Comparison of ENCODE assay signal across 8 mouse cellular contexts in genomic region chr8:4493686-4494440, GRCm38 (mm10). TPM values are rescaled to one million over a fixed set of nuclear protein-coding genes. Genes with fewer than 3 reads are reported as not detected.
DNase-seq lines count a peak whose midpoint lies in the region; ATAC-seq and TF ChIP-seq lines count a peak whose summit lies in the region.

No protein-coding gene starts in this region.

- no peak overlapping the region for H3K27ac ChIP-seq in CH12.LX (ENCODE audit: insufficient read depth, low read depth)
- H3K27ac ChIP-seq in forebrain, embryonic 15.5 days (replicated peaks), result peak overlapping the region; percentile 72
- no peak overlapping the region for H3K27ac ChIP-seq in liver, embryonic 16.5 days (ENCODE audit: low read length)
- H3K27ac ChIP-seq in neural tube, embryonic 15.5 days (replicated peaks), result peak overlapping the region; percentile 79

- peak overlapping the region; percentile 52 for H3K9ac ChIP-seq in CH12.LX (ENCODE audit: insufficient read depth, low read depth)
- H3K9ac ChIP-seq in forebrain, embryonic 15.5 days (replicated peaks), result peak overlapping the region; percentile 70
- peak overlapping the region; percentile 25 for H3K9ac ChIP-seq in liver, embryonic 16.5 days (ENCODE audit: low read depth, low read length)
- H3K9ac ChIP-seq in neural tube, embryonic 15.5 days (replicated peaks), result peak overlapping the region; percentile 77

- dilution Hi-C loops in CH12.LX (cut with MboI; ENCODE audit: extremely low pct_ligation_motif_present, extremely low pct_unique_long_range_greater_than_20kb, low sequenced_read_pairs), result no loop called here

- TF ChIP-seq POLR2A in CH12.LX (IDR thresholded peaks at IDR 0.05; ENCODE audit: low read depth, low read length), result no peak

- TF ChIP-seq RAD21 in CH12.LX (IDR thresholded peaks at IDR 0.05; ENCODE audit: low read depth, low read length), result no peak

- peak; percentile 33 for DNase-seq in CH12.LX (ENCODE audit: extremely low read depth)
- peak; percentile 91 for DNase-seq in brain, adult 2 months (ENCODE audit: low read depth, low spot score)
- DNase-seq in heart, postnatal 14 days, result peak; percentile 62 to 72
- peak; percentile 56 to 78 for DNase-seq in layer of hippocampus, adult 18-20 months (ENCODE audit: low spot score in 2 of 2)
- DNase-seq in thymus, postnatal 10 days (ENCODE audit: low spot score in 2 of 2), result peak; percentile 10 to 36

- H3K36me3 ChIP-seq in CH12.LX (replicated peaks in 1 of 2; ENCODE audit: control insufficient read depth in 1 of 2, insufficient read depth in 1 of 2, low read length in 1 of 2), result peaks cover 0 to 9% of the 10 kb centered on the region in 2 experiments
- no peaks in the 10 kb centered on the region for H3K36me3 ChIP-seq in forebrain, embryonic 15.5 days
- no peaks in the 10 kb centered on the region for H3K36me3 ChIP-seq in liver, embryonic 16.5 days (ENCODE audit: control insufficient read depth, insufficient read depth)
- H3K36me3 ChIP-seq in neural tube, embryonic 15.5 days, result no peaks in the 10 kb centered on the region

- no peaks in the 10 kb centered on the region for H3K27me3 ChIP-seq in CH12.LX (replicated peaks)
- H3K27me3 ChIP-seq in forebrain, embryonic 15.5 days, result no peaks in the 10 kb centered on the region
- no peaks in the 10 kb centered on the region for H3K27me3 ChIP-seq in liver, embryonic 16.5 days (ENCODE audit: control insufficient read depth, insufficient read depth, low read depth, low read length)
- H3K27me3 ChIP-seq in neural tube, embryonic 15.5 days (replicated peaks), result no peaks in the 10 kb centered on the region

- TF ChIP-seq EP300 in CH12.LX (IDR thresholded peaks at IDR 0.05; ENCODE audit: low read length), result 0 out of 2 replicates have a peak, but pooled peaks have one; percentile 15

- H3K4me3 ChIP-seq in CH12.LX (replicated peaks in 1 of 3; ENCODE audit: low read depth in 2 of 3, low read length in 2 of 3, poor library complexity in 1 of 3), result peak overlapping the region; percentile 67 to 73 (median 70)
- H3K4me3 ChIP-seq in forebrain, embryonic 15.5 days, result peak overlapping the region; percentile 59
- H3K4me3 ChIP-seq in liver, embryonic 16.5 days (ENCODE audit: low read depth, low read length), result peak overlapping the region; percentile 52
- peak overlapping the region; percentile 59 for H3K4me3 ChIP-seq in neural tube, embryonic 15.5 days (replicated peaks)

- peak overlapping the region; percentile 53 for H3K4me2 ChIP-seq in CH12.LX (ENCODE audit: insufficient read depth, low read depth, poor library complexity, severe bottlenecking)
- H3K4me2 ChIP-seq in forebrain, embryonic 15.5 days (replicated peaks), result peak overlapping the region; percentile 80
- H3K4me2 ChIP-seq in liver, embryonic 16.5 days (ENCODE audit: low read depth, low read length), result peak overlapping the region; percentile 62
- H3K4me2 ChIP-seq in neural tube, embryonic 15.5 days, result peak overlapping the region; percentile 91

- TF ChIP-seq CTCF in CH12.LX (conservative IDR thresholded peaks at IDR 0.05 in 1 of 2, IDR thresholded peaks at IDR 0.05 in 1 of 2; ENCODE audit: low read depth in 2 of 2, low read length in 2 of 2), result no peak

- peak; percentile 53 for ATAC-seq in forebrain, embryonic 15.5 days (replicated peaks)
- ATAC-seq in liver, embryonic 16.5 days (ENCODE audit: low read depth), result no peak
- peak; percentile 72 for ATAC-seq in neural tube, embryonic 15.5 days (ENCODE audit: low FRiP score)

- in situ Hi-C loops in CH12.LX (cut with MboI; ENCODE audit: low pct_ligation_motif_present, low pct_unique_long_range_greater_than_20kb, low sequenced_read_pairs), result no loop called here

- 7% methylated on average over 21 of the region's 21 CpGs for WGBS in forebrain, embryonic 15.5 days
- WGBS in liver, embryonic 16.5 days (ENCODE audit: insufficient replicate concordance), result 6% methylated on average over 21 of the region's 21 CpGs
- 9% methylated on average over 21 of the region's 21 CpGs for WGBS in neural tube, embryonic 15.5 days

- no peaks in the 10 kb centered on the region for H3K79me2 ChIP-seq in CH12.LX (replicated peaks; ENCODE audit: control insufficient read depth, extremely low read depth, insufficient read depth, poor library complexity, severe bottlenecking)

- H3K4me1 ChIP-seq in CH12.LX (ENCODE audit: control insufficient read depth in 1 of 2, insufficient read depth in 2 of 2), result peaks cover 3 to 16% of the 10 kb centered on the region in 2 experiments; a peak in 3 of 4 replicates
- peaks cover 33% of the 10 kb centered on the region for H3K4me1 ChIP-seq in forebrain, embryonic 15.5 days
- H3K4me1 ChIP-seq in liver, embryonic 16.5 days (ENCODE audit: control insufficient read depth, low read depth, low read length), result peaks cover 8% of the 10 kb centered on the region
- H3K4me1 ChIP-seq in neural tube, embryonic 15.5 days, result peaks cover 35% of the 10 kb centered on the region

- no peaks in the 10 kb centered on the region for H3K9me3 ChIP-seq in CH12.LX (replicated peaks; ENCODE audit: low read length)
- no peaks in the 10 kb centered on the region for H3K9me3 ChIP-seq in forebrain, embryonic 15.5 days
- H3K9me3 ChIP-seq in liver, embryonic 16.5 days (replicated peaks; ENCODE audit: control insufficient read depth, low read length), result no peaks in the 10 kb centered on the region
- H3K9me3 ChIP-seq in neural tube, embryonic 15.5 days (replicated peaks), result no peaks in the 10 kb centered on the region

- intact Hi-C loops in heart, postnatal 14 days (cut with DNase I), result loop anchor here (2.0 to 10.0 kb wide), 3 partner anchors 15 to 183 kb away; partner anchors contain the start of genes Ccl25 and Elavl1

TF ChIP-seq in CH12.LX, 34 proteins besides CTCF, POLR2A, EP300 and RAD21:
- TF ChIP-seq MAZ (IDR thresholded peaks at IDR 0.05; ENCODE audit: low read depth, low read length), result no peak; the same call in 1 of the 2 replicates
- TF ChIP-seq MEF2A (IDR thresholded peaks at IDR 0.05; ENCODE audit: borderline replicate concordance, low read depth, low read length), result no peak
- no peak for TF ChIP-seq ELF1 (IDR thresholded peaks at IDR 0.05; ENCODE audit: low read depth, low read length)
- no peak for TF ChIP-seq JUND (conservative IDR thresholded peaks at IDR 0.05; ENCODE audit: low read depth, low read length)
- TF ChIP-seq KAT2A (IDR thresholded peaks at IDR 0.05; ENCODE audit: insufficient replicate concordance, low read length), result no peak
- TF ChIP-seq E2F4 (IDR thresholded peaks at IDR 0.05; ENCODE audit: insufficient replicate concordance, low read depth, low read length), result no peak
- no peak for TF ChIP-seq HCFC1 (IDR thresholded peaks at IDR 0.05; ENCODE audit: low read depth, low read length)
- peak; percentile 32 for TF ChIP-seq SIN3A (IDR thresholded peaks at IDR 0.05; ENCODE audit: low read length)
- no peak for TF ChIP-seq PAX5 (IDR thresholded peaks at IDR 0.05; ENCODE audit: low read length)
- no peak for TF ChIP-seq CHD2 (IDR thresholded peaks at IDR 0.05; ENCODE audit: low read length)
- TF ChIP-seq MAX (IDR thresholded peaks at IDR 0.05; ENCODE audit: low read length), result no peak
- TF ChIP-seq MXI1 (IDR thresholded peaks at IDR 0.05; ENCODE audit: low read depth, low read length), result 0 out of 2 replicates have a peak, but pooled peaks have one; percentile 56
- TF ChIP-seq MYC (IDR thresholded peaks at IDR 0.05; ENCODE audit: low read depth, low read length), result no peak
- TF ChIP-seq ZKSCAN1 (IDR thresholded peaks at IDR 0.05; ENCODE audit: borderline replicate concordance, low read depth, low read length), result no peak
- TF ChIP-seq SMC3 (IDR thresholded peaks at IDR 0.05; ENCODE audit: low read depth, low read length), result no peak
- TF ChIP-seq POLR2AphosphoS2 (IDR thresholded peaks at IDR 0.05; ENCODE audit: low read depth, low read length), result no peak
- TF ChIP-seq TCF12 (IDR thresholded peaks at IDR 0.05; ENCODE audit: low read depth, low read length), result peak; percentile 45; the same call in 1 of the 2 replicates
- no peak for TF ChIP-seq ZC3H11A (IDR thresholded peaks at IDR 0.05; ENCODE audit: low read depth, low read length)

RNA-seq across cellular contexts. Expression of gene Cers4, which starts 1.0 kb away (rescaled TPM):
- total RNA-seq in CH12.LX (2012; rRNA removed) (8.6 and 13.3 TPM in 2 replicates), CH12.LX (2014; rRNA removed) (11.9 and 15.3 TPM in 2 replicates)
- polyA plus RNA-seq in CH12.LX (2012; ENCODE audit: insufficient read length, low read depth), result 9.9 and 11.4 TPM in 2 replicates
- polyA plus RNA-seq in forebrain, embryonic 15.5 days (2015; fragmentation: Nextera tagmentation; extraction: Ambion mirVana), result 34.4 and 42.3 TPM in 2 replicates
- total RNA-seq in heart, postnatal 14 days (2021), result 10 to 100 TPM; 39.7 to 50.6 TPM
- total RNA-seq in layer of hippocampus, adult 18-20 months (2021), result 10 to 100 TPM; 42.6 to 44.2 TPM
- 1.5 and 1.7 TPM in 2 replicates for polyA plus RNA-seq in liver, embryonic 16.5 days (2015; fragmentation: Nextera tagmentation; extraction: Ambion mirVana)
- 45.2 and 51.0 TPM in 2 replicates for polyA plus RNA-seq in neural tube, embryonic 15.5 days (2015; fragmentation: Nextera tagmentation; extraction: Ambion mirVana)

Comparison
In these comparisons a context has a peak if more than half of its experiments do, and no peak if none do; other contexts are left out.
1. DNase-seq: peak in every context shown above with its lines; median percentile 91 in brain, adult 2 months; 67 in heart, postnatal 14 days; 67 in layer of hippocampus, adult 18-20 months; 33 in CH12.LX; 23 in thymus, postnatal 10 days.
2. H3K27ac ChIP-seq: peak in forebrain, embryonic 15.5 days (single experiment) and neural tube, embryonic 15.5 days (single experiment); none in CH12.LX (single experiment) and liver, embryonic 16.5 days (single experiment).
3. H3K9ac ChIP-seq: peak in every context shown above with its lines; median percentile 77 in neural tube, embryonic 15.5 days; 70 in forebrain, embryonic 15.5 days; 52 in CH12.LX; 25 in liver, embryonic 16.5 days.
4. Peak in every context shown above with its lines, with median percentiles within 50 percentile points of each other: H3K4me2 ChIP-seq and H3K4me3 ChIP-seq.